In genomic region chr1:43472046-43472649, GRCm38 (mm10) we compare ENCODE assay signal across 13 mouse cellular contexts. TPM values are rescaled to one million over a fixed set of nuclear protein-coding genes. Genes with fewer than 3 reads are reported as not detected.
A peak's percentile ranks its signal among the peaks of the same experiment; 100 is the strongest.
DNase-seq lines count a peak whose midpoint lies in the region; ATAC-seq and TF ChIP-seq lines count a peak whose summit lies in the region.
"Had no signal": no experiment of that assay in that cellular context is flagged by ENCODE, and none has a peak within 500 bp of the region (broad histone marks: within the 10 kb centered on the region; RNA-seq: fewer than 3 reads in every experiment).

No protein-coding gene starts in this region.

- peak; percentile 57; the same call in 1 of the 2 replicates for ATAC-seq in intestine, embryonic 14.5 days (replicated peaks; ENCODE audit: low FRiP score, low TSS enrichment, low read depth)
- peak; percentile 96 for ATAC-seq in stomach, postnatal 0 days (ENCODE audit: low FRiP score, low TSS enrichment)
- ATAC-seq in inflammation-experienced regulatory T-cells, adult 6 months, result no peak

- H3K9ac ChIP-seq in intestine, embryonic 14.5 days (ENCODE audit: low read length), result no peak overlapping the region
- H3K9ac ChIP-seq in stomach, postnatal 0 days (ENCODE audit: low read length), result no peak overlapping the region
- H3K9ac ChIP-seq: liver, embryonic 15.5 days had no signal

- DNase-seq in thymus, postnatal 4 days, result peak; percentile 40
- no peak for DNase-seq in thymus, postnatal 10 days (ENCODE audit: low spot score in 2 of 2)
- DNase-seq in intestine, embryonic 14.5 days (ENCODE audit: low spot score), result no peak
- DNase-seq in lung, postnatal 10 days, result peak; percentile 38
- peak; percentile 83 for DNase-seq in stomach, postnatal 0 days (ENCODE audit: low spot score)
- DNase-seq in testis, postnatal 10 days (ENCODE audit: low spot score), result no peak
- no peak for DNase-seq in frontal cortex, postnatal 14 days (ENCODE audit: low spot score in 2 of 2)
- DNase-seq: adrenal gland, postnatal 36 days; cerebellum, adult 11 months; heart, adult 18-20 months had no signal

- H3K27me3 ChIP-seq in intestine, embryonic 14.5 days (replicated peaks; ENCODE audit: control insufficient read depth, insufficient read depth, low read length), result no peaks in the 10 kb centered on the region
- H3K27me3 ChIP-seq in stomach, postnatal 0 days (ENCODE audit: control insufficient read depth, insufficient read depth, low read length), result no peaks in the 10 kb centered on the region
- H3K27me3 ChIP-seq: liver, embryonic 15.5 days had no signal

- no peak overlapping the region for H3K4me3 ChIP-seq in intestine, embryonic 14.5 days (ENCODE audit: low read depth, low read length)
- no peak overlapping the region for H3K4me3 ChIP-seq in stomach, postnatal 0 days (ENCODE audit: low read depth, low read length)
- H3K4me3 ChIP-seq: limb, embryonic 10.5 days; liver, embryonic 15.5 days had no signal

- WGBS in intestine, embryonic 14.5 days, result 63% methylated on average over 8 of the region's 8 CpGs
- 38% methylated on average over 8 of the region's 8 CpGs for WGBS in stomach, postnatal 0 days

- no peaks in the 10 kb centered on the region for H3K36me3 ChIP-seq in intestine, embryonic 14.5 days (ENCODE audit: control insufficient read depth, insufficient read depth, low read length)
- H3K36me3 ChIP-seq in stomach, postnatal 0 days (ENCODE audit: control insufficient read depth, insufficient read depth, low read length), result no peaks in the 10 kb centered on the region
- H3K36me3 ChIP-seq: limb, embryonic 10.5 days; liver, embryonic 15.5 days had no signal

- peaks cover 38% of the 10 kb centered on the region for H3K4me1 ChIP-seq in intestine, embryonic 14.5 days (replicated peaks; ENCODE audit: control insufficient read depth, insufficient read depth, low read length)
- peaks cover 16% of the 10 kb centered on the region for H3K4me1 ChIP-seq in stomach, postnatal 0 days (replicated peaks; ENCODE audit: control insufficient read depth, insufficient read depth)

- TF ChIP-seq EP300 in stomach, postnatal 0 days (optimal IDR thresholded peaks at IDR 0.05), result peak; percentile 9

- TF ChIP-seq CTCF in stomach, postnatal 0 days (IDR thresholded peaks at IDR 0.05; ENCODE audit: low read depth), result no peak

- no peak overlapping the region for H3K4me2 ChIP-seq in intestine, embryonic 14.5 days (ENCODE audit: low read length)
- H3K4me2 ChIP-seq in stomach, postnatal 0 days (replicated peaks; ENCODE audit: low read depth), result no peak overlapping the region
- H3K4me2 ChIP-seq: liver, embryonic 15.5 days had no signal

- no peaks in the 10 kb centered on the region for H3K9me3 ChIP-seq in intestine, embryonic 14.5 days (ENCODE audit: control insufficient read depth, low read length)
- H3K9me3 ChIP-seq in stomach, postnatal 0 days (ENCODE audit: control insufficient read depth, low read length), result no peaks in the 10 kb centered on the region
- H3K9me3 ChIP-seq: limb, embryonic 10.5 days; liver, embryonic 15.5 days had no signal

- no peak overlapping the region for H3K27ac ChIP-seq in intestine, embryonic 14.5 days (ENCODE audit: low read depth)
- peak overlapping the region; percentile 88 for H3K27ac ChIP-seq in stomach, postnatal 0 days (replicated peaks)
- H3K27ac ChIP-seq: limb, embryonic 10.5 days; liver, embryonic 15.5 days had no signal

RNA-seq across cellular contexts. Expression of gene Nck2, which starts 27.8 kb away (rescaled TPM):
- 38.1 and 38.3 TPM in 2 replicates for polyA plus RNA-seq in intestine, embryonic 14.5 days (2014; fragmentation: Nextera tagmentation; extraction: Ambion mirVana)
- 41.4 and 41.7 TPM in 2 replicates for polyA plus RNA-seq in stomach, postnatal 0 days (2015; fragmentation: Nextera tagmentation; extraction: Ambion mirVana)
- 10 to 100 TPM; 14.9 to 24.1 (median 18.7) TPM for polyA plus RNA-seq in inflammation-experienced regulatory T-cells, adult 6 months (2017; shearing (Covaris generic))

Comparison
In these comparisons a context has a peak if more than half of its experiments do, and no peak if none do; other contexts are left out.
1. DNase-seq: peak in thymus, postnatal 4 days (single experiment), lung, postnatal 10 days (single experiment) and stomach, postnatal 0 days (single experiment); none in thymus, postnatal 10 days (0 of 2), intestine, embryonic 14.5 days (single experiment), testis, postnatal 10 days (single experiment) and frontal cortex, postnatal 14 days (0 of 2).